Mouse (Mus musculus) heart, postnatal 25 days (tissue): ENCODE measurements around the gene Cited2. TPM values are rescaled to one million over a fixed set of nuclear protein-coding genes. Genes with fewer than 3 reads are reported as not detected.
A peak's percentile ranks its signal among the peaks of the same experiment; 100 is the strongest.

ENCODE experiments used
- DNase-seq: peaks from one replicate; pipeline ENCODE4 v3.0.0; 2022; ENCODE audit warnings: low spot score
- intact Hi-C: fragments of 180-260 bp; cut with DNase I; formaldehyde crosslinking; loops from one replicate; pipeline ENCODE4 v1.15.1; 2025
- total RNA-seq, 2 experiments: library from RNA; stranded (reverse); gene quantifications; 2 replicates each; pipeline ENCODE4 v1.2.3; 2021

Cited2 gene
- total RNA-seq, 2 experiments from 2014 or later, result 42.8 to 47.9 TPM

DNA sequence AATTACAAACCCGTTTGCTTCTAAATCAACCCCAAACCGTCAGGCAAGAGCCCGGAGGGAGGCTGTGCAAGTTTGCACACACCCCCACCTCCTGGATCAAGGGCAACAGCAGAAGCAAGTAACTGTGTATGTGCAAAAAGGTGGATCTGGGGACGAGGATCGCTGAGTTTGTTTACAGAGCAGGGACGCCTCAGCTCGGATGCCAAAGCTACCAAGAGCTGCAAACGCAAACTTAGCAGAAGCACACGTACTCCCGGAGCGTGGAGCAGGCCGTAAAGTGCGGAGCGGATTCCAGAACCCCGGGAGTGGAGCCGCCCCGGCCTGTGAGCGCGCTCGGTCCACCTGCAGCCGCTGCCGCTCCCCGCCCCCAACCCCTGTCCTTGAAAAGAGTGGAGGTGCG, 860 bp upstream of the Cited2 start:
- peak; percentile 88 for DNase-seq
- intact Hi-C loops, result loop anchor here (5.0 to 10.0 kb wide), 9 partner anchors 160 to 1377 kb away; no protein-coding TSS in a partner anchor

DNA sequence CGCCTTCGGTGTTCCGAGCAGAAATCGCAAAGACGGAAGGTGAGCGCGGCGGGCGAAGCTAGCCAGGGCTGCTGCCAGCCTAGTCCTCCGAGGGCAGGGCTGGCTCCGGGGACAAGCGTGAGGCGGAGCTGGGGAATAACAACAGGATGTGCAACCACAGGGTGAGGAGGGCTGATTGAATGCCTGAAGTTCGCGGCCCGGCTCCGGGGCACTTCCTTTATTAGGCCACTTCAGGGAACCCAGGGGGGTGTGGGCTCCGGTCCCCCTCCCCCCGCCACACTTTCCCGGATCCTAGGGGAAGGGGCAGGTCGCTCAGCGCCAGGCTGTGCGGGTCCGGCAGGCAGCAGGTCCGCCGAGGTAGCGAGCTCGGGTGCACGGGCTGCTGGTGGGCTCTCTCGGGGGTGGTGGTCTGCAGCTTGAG, 413 bp downstream of the Cited2 start:
- intact Hi-C loops, result loop anchor here (5.0 to 10.0 kb wide), 9 partner anchors 161 to 1379 kb away; no protein-coding TSS in a partner anchor
- DNase-seq, result no peak

DNA sequence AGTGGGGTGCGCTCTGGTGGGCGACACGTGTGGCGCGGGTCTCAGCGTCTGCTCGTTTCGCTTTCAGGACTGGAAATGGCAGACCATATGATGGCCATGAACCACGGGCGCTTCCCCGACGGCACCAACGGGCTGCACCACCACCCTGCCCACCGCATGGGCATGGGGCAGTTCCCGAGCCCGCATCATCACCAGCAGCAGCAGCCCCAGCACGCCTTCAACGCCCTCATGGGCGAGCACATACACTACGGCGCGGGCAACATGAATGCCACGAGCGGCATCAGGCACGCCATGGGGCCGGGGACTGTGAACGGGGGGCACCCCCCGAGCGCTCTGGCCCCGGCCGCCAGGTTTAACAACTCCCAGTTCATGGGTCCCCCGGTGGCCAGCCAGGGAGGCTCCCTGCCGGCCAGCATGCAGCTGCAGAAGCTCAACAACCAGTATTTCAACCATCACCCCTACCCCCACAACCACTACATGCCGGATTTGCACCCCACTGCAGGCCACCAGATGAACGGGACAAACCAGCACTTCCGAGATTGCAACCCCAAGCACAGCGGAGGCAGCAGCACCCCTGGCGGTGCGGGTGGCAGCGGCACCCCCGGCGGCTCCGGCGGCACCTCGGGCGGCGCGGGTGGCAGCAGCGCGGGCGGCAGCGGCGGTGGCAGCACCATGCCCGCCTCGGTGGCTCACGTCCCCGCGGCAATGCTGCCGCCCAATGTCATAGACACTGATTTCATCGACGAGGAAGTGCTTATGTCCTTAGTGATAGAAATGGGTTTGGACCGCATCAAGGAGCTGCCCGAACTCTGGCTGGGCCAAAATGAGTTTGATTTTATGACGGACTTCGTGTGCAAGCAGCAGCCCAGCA, 1.1 kb downstream of the Cited2 start:
- DNase-seq, result peak; percentile 48
- intact Hi-C loops, result loop anchor here (5.0 to 10.0 kb wide), 9 partner anchors 162 to 1379 kb away; no protein-coding TSS in a partner anchor

DNA sequence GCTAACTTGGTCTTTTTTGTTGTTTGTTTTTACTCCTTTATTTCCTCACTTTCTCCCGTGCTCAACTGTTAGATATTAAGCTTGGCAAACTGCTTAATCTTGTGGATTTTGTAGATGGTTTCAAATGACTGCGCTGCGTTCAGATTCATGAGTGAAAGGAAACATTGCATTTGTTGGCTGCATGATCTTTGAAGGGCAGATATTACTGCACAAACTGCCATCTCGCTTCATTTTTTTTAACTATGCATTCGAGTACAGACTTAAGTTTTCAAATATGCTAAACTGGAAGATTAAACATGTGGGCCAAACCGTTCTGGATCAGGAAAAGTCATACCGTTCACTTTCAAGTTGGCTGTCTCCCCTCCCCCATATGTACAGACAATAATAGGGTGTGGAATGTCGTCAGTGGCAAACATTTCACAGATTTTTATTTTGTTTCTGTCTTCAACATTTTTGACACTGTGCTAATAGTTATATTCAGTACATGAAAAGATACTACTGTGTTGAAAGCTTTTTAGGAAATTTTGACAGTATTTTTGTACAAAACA, 2.1 kb downstream of the Cited2 start:
- DNase-seq, result no peak

DNA sequence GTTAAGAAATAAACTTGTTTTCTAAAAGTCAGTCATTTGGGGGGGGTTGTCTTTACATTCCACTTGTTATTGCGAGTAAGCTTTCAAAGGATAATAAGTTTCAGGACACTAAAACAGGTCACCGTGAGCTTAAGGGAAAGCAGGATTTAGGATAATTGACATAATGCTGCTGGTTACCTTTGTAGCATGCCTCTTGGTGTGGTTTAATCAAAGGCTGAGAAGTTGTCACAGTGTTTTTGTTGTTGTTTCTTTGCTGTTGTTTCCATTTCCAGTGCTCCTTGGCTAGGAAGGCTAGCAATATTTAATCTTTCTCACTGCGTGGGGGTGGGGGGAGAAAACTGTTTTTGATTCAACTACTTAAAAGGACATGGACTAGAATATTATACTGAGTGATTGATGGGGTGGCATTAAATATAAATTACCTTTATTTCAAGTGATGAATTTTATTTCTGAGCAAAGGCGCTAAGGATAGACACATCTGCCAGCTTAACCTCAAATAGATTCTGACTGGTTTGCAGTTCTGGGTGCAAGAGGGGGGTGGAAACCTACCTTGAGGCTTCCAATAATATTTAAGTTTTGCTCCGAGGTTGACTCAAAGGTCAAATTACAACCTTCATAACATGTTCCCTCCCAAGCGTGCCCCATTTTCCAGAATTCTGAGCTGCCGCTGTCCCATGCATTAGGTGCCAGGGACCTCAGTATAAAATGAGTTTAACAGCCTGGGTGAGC, 2.8 kb downstream of the Cited2 start:
- intact Hi-C loops, result loop anchor here (2.0 to 10.0 kb wide), 5 partner anchors 361 to 1381 kb away; no protein-coding TSS in a partner anchor
- no peak for DNase-seq

More for the DNA sequence above, 2.1 kb downstream of the Cited2 start:
- intact Hi-C loops, result loop anchor here (10.0 kb wide), 4 partner anchors 360 to 1380 kb away; no protein-coding TSS in a partner anchor

DNA sequence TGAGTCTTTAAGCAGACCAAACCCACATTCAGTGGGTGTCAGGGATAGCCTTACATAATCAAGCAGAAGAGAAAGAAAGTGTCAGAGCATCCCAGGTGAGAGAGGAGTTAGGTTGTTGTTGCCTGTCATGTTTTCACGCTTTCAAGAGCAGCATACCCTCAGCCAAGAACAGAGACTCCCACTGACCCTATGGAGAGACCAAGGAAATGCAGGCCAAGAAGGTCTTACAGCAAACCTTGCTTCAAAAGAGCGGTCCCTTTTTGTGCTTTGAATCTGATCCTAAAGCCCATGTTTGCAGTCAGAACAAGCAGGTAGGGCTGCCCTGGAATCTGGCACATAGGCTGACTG, 3.3 kb downstream of the Cited2 start:
- intact Hi-C loops, result loop anchor here (2.0 to 10.0 kb wide), 5 partner anchors 362 to 1382 kb away; no protein-coding TSS in a partner anchor
- DNase-seq, result no peak

DNA sequence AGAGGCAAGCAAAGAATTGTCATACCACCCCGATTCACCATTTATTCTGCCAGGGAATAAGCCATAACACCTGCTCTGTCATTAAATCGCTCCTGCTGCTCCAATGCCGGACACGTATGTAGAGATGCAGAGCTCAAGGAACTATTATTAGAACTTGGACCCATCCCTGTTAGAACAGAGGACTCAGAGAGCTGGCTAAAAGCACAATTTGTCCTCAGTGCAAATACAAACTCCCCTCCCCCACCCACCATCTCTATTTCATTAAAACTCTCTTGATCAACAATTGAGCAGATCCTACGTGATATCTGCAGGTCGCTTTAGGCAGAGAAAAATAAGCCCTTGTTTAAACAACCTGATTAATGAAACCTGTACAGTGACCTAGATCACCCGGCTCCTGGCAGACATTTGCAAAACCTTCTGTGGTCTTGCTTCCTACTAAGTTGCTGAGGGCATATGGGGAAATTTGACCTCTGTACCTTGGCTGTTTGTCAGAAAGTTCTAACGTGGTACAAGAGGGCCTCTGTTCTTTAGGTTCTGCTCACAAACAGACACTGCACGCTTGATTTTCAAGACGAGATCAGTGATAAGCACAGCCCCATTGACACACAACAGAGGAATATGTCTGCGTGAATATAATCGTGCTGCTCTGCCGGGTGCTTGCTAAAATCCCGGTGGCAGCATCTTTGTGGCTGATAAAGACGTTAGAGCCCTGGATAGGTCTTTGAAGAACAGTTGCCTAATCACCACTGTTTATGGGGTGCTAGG, 4.3 kb downstream of the Cited2 start:
- intact Hi-C loops, result loop anchor here (2.0 to 10.0 kb wide), 5 partner anchors 363 to 1383 kb away; no protein-coding TSS in a partner anchor
- no peak for DNase-seq

DNA sequence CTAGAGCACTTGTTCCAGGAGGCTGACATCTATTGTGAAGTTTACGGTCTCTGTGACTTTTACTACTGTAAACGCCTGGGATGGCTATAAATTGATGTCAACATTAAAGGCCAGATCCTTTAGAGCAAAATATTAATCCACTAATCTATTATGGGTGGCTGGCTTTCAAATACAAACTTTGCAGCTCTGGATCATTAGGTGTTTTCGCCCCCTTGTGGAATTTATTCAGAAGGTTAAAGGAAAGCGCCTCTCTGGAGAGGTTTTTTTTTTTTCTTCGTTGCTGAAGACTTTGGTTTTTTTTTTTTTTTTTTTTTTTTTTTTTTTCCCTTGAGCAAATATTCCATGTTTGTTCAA, 4.9 kb downstream of the Cited2 start:
- intact Hi-C loops, result loop anchor here (2.0 to 10.0 kb wide), 5 partner anchors 363 to 1383 kb away; no protein-coding TSS in a partner anchor
- DNase-seq, result no peak

DNA sequence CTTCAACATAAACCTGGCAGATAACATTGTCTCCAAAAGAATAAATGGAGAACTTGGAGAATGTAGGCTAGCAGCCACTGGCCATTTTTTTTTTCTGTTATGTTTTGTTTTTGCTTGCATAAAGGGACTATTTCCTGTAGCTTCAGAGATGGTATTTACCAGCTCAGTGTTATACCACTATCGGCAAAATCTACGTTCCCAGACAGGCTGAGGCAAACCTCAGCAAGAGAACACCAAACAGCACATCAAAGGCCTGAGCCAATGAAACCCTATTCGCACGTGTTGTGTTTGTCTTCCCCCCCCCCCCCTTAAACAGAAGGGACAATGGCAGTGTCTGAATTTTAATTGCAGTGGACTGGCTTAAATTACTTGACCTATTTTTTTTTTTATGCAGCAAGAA, 5.7 kb downstream of the Cited2 start:
- DNase-seq, result no peak
- intact Hi-C loops, result loop anchor here (10.0 kb wide), 4 partner anchors 364 to 1384 kb away; no protein-coding TSS in a partner anchor

DNA sequence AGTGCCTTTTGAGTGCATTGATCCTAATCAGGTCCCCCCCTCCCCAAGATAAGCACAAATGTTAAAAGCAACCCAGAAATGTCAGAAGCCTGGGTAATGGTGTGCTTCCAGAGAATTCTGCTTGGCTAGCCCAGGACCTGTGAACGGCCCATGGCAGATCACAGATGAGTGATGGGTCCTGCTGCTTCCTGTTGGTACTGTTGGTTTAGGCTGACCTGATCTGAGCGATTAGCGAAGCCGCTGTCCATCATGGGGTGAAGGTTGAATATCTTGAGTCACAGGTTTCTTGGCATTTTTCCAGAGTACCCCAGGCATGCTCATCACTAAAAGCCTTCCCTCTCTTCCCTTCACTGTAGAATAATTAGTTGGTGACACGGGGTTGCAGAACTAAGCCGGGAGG, 6.5 kb downstream of the Cited2 start:
- no peak for DNase-seq
- intact Hi-C loops, result loop anchor here (10.0 kb wide), 4 partner anchors 365 to 1385 kb away; no protein-coding TSS in a partner anchor

DNA sequence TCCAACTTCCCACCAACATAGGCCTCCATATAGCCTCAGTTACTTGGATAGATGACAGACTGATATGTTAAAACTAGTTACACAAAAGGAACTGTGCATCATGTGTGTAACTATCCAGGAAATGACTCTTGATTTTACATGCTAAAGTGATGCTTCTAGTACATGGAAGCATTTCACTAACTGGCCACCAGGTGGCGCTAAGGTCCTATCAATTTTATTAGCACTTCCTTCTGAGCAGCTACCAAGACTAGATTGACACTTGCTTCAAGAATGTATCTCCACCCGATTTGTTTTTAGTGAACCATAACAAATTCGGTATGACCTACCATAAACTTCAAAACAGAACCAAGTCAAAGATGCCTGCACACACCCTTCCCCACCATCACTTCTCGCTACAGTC, 10.0 kb downstream of the Cited2 start:
- intact Hi-C loops, result loop anchor here (1.0 to 5.0 kb wide), 5 partner anchors 62 to 464 kb away; partner anchors contain the start of genes Heca and Reps1
- peak; percentile 29 for DNase-seq

DNA sequence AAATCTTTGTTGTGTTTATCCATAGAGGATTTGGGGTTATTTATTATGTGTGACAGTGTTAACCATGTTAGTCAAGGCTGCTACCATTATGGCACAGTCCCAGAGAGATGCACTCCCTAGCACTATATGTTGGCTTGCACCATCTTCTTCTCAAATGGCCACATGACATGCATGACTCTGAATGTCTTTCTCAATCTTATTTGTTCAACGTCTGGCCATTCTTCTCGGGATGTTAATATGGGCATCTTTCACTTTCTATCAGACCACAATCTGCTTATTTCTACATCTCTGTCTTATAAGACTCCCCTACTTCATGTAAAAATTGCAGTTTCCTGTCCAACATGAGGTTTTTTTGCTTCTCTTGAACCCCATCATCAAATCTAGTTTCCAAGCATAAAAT, 19.6 kb downstream of the Cited2 start:
- DNase-seq, result no peak
- intact Hi-C loops, result no loop called here

DNA sequence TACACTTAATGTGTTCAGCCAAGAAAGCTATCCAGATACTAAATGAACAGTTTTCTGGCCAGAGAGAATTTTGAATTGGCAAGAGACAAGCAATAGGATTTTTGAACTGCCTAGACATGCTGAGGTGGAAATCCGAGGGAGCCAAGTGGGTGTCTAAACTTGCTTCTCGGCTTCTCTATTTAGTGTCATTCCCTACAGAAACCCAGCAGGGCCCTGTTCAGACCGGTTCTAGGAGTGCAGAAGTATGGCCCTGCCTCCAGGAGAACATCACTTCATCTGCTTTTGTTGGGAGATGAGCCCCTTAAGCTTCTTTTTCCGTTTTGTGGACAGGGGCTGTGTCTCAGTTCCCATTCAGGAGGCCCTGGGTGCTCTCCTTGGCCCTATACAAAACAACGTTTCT, 29.5 kb downstream of the Cited2 start:
- DNase-seq, result no peak
- intact Hi-C loops, result no loop called here

DNA sequence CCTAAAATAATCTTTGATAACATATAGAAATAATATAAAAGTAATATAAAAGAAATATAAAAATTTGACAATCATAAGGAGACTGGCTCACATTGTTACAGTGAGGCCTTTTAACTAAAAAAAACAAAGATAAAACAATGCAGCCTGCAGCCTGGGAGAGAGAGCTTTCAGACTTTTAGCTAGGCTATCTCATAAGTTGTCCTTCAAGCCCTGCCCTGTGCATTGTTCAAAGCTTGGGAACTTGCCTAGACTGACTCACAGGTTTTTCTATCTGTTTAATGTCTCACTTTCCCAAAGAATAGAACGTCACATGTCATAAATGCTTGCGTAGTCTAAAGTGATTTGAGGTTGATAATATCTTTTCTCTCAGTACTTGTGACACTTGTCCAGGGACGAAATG, 36.8 kb downstream of the Cited2 start:
- no peak for DNase-seq
- intact Hi-C loops, result no loop called here

DNA sequence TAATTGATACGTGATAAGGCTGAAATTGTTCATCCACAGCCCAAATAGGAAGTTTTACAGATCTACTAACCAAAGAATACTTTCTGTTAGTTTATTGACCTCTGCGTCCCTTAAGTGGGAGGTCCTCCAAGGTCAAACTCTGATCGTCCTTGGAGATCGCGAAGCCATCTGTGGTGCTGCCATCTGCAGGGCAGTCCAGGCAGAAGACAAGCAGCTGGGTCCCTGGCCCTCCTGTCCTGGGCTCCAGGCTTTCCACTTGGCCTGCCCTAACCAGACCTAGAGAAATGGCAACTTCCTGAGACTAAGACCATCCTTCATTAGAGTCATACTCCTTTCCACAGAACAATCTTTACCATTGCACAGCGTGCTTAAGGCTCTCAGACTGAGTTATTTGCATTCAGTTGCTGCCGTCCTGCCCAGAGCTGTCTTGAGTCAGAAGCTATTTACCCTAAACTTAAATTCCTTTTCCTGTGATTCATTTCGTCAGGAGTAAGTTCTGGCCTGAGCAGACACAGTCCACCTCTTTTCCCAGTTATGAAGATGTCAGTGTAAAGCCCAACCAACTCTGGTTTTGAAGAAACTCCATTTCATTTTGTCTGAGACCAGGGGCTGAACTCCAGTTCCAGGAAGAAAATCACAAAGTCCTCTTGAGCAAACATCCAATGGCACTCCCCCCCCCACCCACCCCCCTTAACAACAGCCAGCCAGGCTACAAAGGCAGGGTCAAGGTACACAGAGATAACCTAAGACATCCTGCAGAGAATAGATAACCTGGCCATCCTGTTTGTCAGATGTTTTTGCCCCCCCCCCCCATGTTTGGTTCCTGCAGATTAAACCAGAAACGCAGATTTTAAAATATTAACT, 38.0 kb downstream of the Cited2 start:
- DNase-seq, result no peak
- intact Hi-C loops, result no loop called here

DNA sequence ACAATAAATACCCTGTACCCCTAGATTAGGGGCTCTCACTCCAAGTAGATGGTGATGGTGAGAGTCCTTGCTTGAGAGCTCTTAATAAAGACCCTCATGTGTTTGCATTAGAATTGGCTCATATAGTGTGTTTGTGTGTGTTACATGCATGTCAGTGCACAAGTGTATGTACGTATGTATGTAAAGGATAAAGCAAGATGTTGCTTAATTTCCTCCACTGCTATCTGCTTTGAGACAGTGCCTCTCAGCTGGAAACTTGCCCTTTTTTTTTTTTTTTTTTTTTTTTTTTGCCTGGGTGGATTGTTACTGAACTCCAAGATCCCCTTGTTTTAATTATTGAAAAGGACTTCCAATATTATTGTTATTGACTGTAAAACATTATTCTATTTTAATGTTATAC, 38.6 kb downstream of the Cited2 start:
- no peak for DNase-seq
- intact Hi-C loops, result no loop called here

DNA sequence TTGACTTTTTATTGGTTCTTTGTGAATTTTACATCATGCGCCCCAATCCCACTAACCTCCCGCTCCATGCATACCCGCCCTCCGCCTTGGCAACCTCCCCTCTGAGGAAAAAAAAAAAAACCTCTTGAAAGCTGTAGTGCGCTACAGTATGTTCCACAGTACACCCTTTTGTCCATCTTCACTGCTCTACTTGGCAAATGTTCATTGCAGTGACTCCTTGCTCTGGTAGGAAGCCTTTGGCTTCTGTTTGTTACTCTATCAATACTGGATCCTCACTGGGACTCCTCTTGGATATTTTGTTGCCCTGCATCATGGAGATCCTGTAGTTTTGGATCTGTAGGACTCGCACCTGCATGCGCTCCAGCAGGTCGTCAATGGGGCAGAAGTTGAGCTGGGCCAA, 39.9 kb downstream of the Cited2 start:
- no peak for DNase-seq
- intact Hi-C loops, result no loop called here

DNA sequence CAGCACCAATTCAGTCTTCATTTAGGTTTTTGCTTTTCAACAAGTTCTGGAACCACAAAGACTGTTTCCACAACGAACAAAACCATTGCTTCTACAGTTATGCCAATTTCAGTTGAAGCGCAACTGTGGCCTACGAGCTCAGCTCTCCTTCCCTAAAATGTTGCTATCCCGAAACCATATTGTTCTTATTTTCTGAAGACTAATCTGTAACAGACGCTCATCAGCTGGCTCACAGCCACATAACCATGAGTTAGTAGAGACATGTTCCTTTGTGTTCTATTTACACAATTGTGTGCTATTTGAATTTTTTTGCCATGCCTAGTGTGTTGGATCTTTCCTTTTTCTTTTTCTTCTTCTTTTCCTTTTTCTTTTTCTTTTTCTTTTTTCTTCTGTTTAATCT, 46.8 kb downstream of the Cited2 start:
- intact Hi-C loops, result no loop called here
- no peak for DNase-seq

DNA sequence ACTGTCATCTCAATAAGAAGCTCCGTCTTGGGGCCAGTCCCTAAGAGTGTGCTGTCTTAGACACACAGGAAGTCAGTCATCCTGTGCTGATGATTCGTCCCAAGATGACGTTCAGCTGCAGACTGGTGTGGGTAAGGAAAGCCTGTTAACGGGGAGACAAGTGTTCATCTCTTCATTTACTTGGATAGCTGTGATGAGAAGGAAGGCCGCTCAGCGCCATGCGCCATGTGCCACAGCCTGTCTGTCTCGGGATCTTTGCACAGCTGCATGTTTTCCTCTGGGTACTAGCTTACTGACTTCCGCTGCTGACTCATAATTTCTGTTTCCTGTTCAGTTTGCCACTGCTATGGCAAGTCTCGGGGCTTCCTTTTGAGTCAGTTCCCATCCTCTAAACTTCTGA, 49.3 kb downstream of the Cited2 start:
- no peak for DNase-seq
- intact Hi-C loops, result no loop called here
